Mouse (Mus musculus): ENCODE data around the gene Atp2a3.
A peak's percentile ranks its signal among the peaks of the same experiment; 100 is the strongest.

- TF ChIP-seq CTCF (IDR thresholded peaks at IDR 0.05; ENCODE audit: control insufficient read depth, insufficient read depth, low read length): peak; percentile 96
- TF ChIP-seq POLR2A (IDR thresholded peaks at IDR 0.05; ENCODE audit: borderline replicate concordance, control insufficient read depth, low read depth, low read length): no peak
Observed at GRCm38 (mm10) chr11:72926226-72926890, 34.6 kb upstream of the Atp2a3 start.
